Mouse (Mus musculus): ENCODE data around the gene Gm10961. TPM values are rescaled to one million over a fixed set of nuclear protein-coding genes. Genes with fewer than 3 reads are reported as not detected.

Gene Gm10961
- polyA plus RNA-seq, 1 experiment from 2014 or later: not detected

GRCm38 (mm10) chr3:107594662-107595263, 36.4 kb upstream of the Gm10961 start, which contains the start of gene Alx3:
Gene Alx3 (plus strand): TSS chr3:107595031.
- H3K4me1 ChIP-seq (replicated peaks; ENCODE audit: control insufficient read depth, insufficient read depth, low read length): peaks cover 4% of the 10 kb centered on the region
- no peaks in the 10 kb centered on the region for H3K9me3 ChIP-seq (ENCODE audit: control insufficient read depth, low read length)
- H3K4me3 ChIP-seq (ENCODE audit: low read depth, low read length): peak within 1 kb of the TSS; percentile 31
- H3K27ac ChIP-seq (ENCODE audit: low read depth): no peak within 1 kb of the TSS
- H3K9ac ChIP-seq (ENCODE audit: low read length): no peak within 1 kb of the TSS
- peak; percentile 62 for DNase-seq (ENCODE audit: low spot score)
- H3K4me2 ChIP-seq (ENCODE audit: low read length): peak within 1 kb of the TSS; percentile 57
- H3K27me3 ChIP-seq (replicated peaks; ENCODE audit: control insufficient read depth, insufficient read depth, low read length): peaks cover 92% of the 10 kb centered on the region
- 2% methylated on average over 41 of the region's 46 CpGs for WGBS
- peak; percentile 48; the same call in 1 of the 2 replicates for ATAC-seq (replicated peaks; ENCODE audit: low FRiP score, low TSS enrichment, low read depth)
- H3K36me3 ChIP-seq (ENCODE audit: control insufficient read depth, insufficient read depth, low read length): no peaks in the 10 kb centered on the region

GRCm38 (mm10) chr3:107595264-107595937, 35.7 kb upstream of the Gm10961 start:
- Histone ChIP-seq H3K9ac (ENCODE audit: low read length) (no peak overlapping the region), H3K9me3 (ENCODE audit: control insufficient read depth, low read length) (no peaks in the 10 kb centered on the region), H3K27ac (ENCODE audit: low read depth) (no peak overlapping the region), H3K4me1 (replicated peaks; ENCODE audit: control insufficient read depth, insufficient read depth, low read length) (peaks cover 4% of the 10 kb centered on the region), H3K4me3 (ENCODE audit: low read depth, low read length) (peak overlapping the region; percentile 31), H3K36me3 (ENCODE audit: control insufficient read depth, insufficient read depth, low read length) (no peaks in the 10 kb centered on the region), H3K27me3 (replicated peaks; ENCODE audit: control insufficient read depth, insufficient read depth, low read length) (peaks cover 93% of the 10 kb centered on the region), H3K4me2 (ENCODE audit: low read length) (peak overlapping the region; percentile 57)
- DNase-seq (ENCODE audit: low spot score): peak; percentile 83
- WGBS: 1% methylated on average over 46 of the region's 50 CpGs
- ATAC-seq (replicated peaks; ENCODE audit: low FRiP score, low TSS enrichment, low read depth): peak; percentile 55

GRCm38 (mm10) chr3:107595938-107596461, 35.1 kb upstream of the Gm10961 start:
- peaks cover 96% of the 10 kb centered on the region for H3K27me3 ChIP-seq (replicated peaks; ENCODE audit: control insufficient read depth, insufficient read depth, low read length)
- no peaks in the 10 kb centered on the region for H3K36me3 ChIP-seq (ENCODE audit: control insufficient read depth, insufficient read depth, low read length)
- no peak overlapping the region for H3K27ac ChIP-seq (ENCODE audit: low read depth)
- no peak overlapping the region for H3K9ac ChIP-seq (ENCODE audit: low read length)
- ATAC-seq (replicated peaks; ENCODE audit: low FRiP score, low TSS enrichment, low read depth): no peak
- H3K4me3 ChIP-seq (ENCODE audit: low read depth, low read length): 0 out of 2 replicates have a peak overlapping the region, but pooled peaks have one; percentile 31
- H3K4me1 ChIP-seq (replicated peaks; ENCODE audit: control insufficient read depth, insufficient read depth, low read length): peaks cover 4% of the 10 kb centered on the region
- H3K9me3 ChIP-seq (ENCODE audit: control insufficient read depth, low read length): no peaks in the 10 kb centered on the region
- H3K4me2 ChIP-seq (ENCODE audit: low read length): no peak overlapping the region
- DNase-seq (ENCODE audit: low spot score): peak; percentile 85
- 1% methylated on average over 34 of the region's 34 CpGs for WGBS

GRCm38 (mm10) chr3:107596559-107596958, 34.6 kb upstream of the Gm10961 start:
- no peaks in the 10 kb centered on the region for H3K36me3 ChIP-seq (ENCODE audit: control insufficient read depth, insufficient read depth, low read length)
- no peak overlapping the region for H3K9ac ChIP-seq (ENCODE audit: low read length)
- under 1% methylated on average over 26 of the region's 26 CpGs for WGBS
- peaks cover 97% of the 10 kb centered on the region for H3K27me3 ChIP-seq (replicated peaks; ENCODE audit: control insufficient read depth, insufficient read depth, low read length)
- H3K4me2 ChIP-seq (ENCODE audit: low read length): no peak overlapping the region
- no peaks in the 10 kb centered on the region for H3K9me3 ChIP-seq (ENCODE audit: control insufficient read depth, low read length)
- no peak overlapping the region for H3K27ac ChIP-seq (ENCODE audit: low read depth)
- no peak overlapping the region for H3K4me3 ChIP-seq (ENCODE audit: low read depth, low read length)
- ATAC-seq (replicated peaks; ENCODE audit: low FRiP score, low TSS enrichment, low read depth) (no peak), DNase-seq (ENCODE audit: low spot score) (peak; percentile 91)
- peaks cover 4% of the 10 kb centered on the region for H3K4me1 ChIP-seq (replicated peaks; ENCODE audit: control insufficient read depth, insufficient read depth, low read length)

GRCm38 (mm10) chr3:107597134-107597533, 34.0 kb upstream of the Gm10961 start:
- H3K36me3 ChIP-seq (ENCODE audit: control insufficient read depth, insufficient read depth, low read length): no peaks in the 10 kb centered on the region
- H3K9me3 ChIP-seq (ENCODE audit: control insufficient read depth, low read length): no peaks in the 10 kb centered on the region
- DNase-seq (ENCODE audit: low spot score) (peak; percentile 66), ATAC-seq (replicated peaks; ENCODE audit: low FRiP score, low TSS enrichment, low read depth) (no peak)
- no peak overlapping the region for H3K4me2 ChIP-seq (ENCODE audit: low read length)
- H3K27me3 ChIP-seq (replicated peaks; ENCODE audit: control insufficient read depth, insufficient read depth, low read length): peaks cover 93% of the 10 kb centered on the region
- no peak overlapping the region for H3K9ac ChIP-seq (ENCODE audit: low read length)
- H3K27ac ChIP-seq (ENCODE audit: low read depth): no peak overlapping the region
- no peak overlapping the region for H3K4me3 ChIP-seq (ENCODE audit: low read depth, low read length)
- H3K4me1 ChIP-seq (replicated peaks; ENCODE audit: control insufficient read depth, insufficient read depth, low read length): peaks cover 4% of the 10 kb centered on the region
- 1% methylated on average over 21 of the region's 24 CpGs for WGBS

- peaks cover 86% of the 10 kb centered on the region for H3K27me3 ChIP-seq (replicated peaks; ENCODE audit: control insufficient read depth, insufficient read depth, low read length)
- H3K9me3 ChIP-seq (ENCODE audit: control insufficient read depth, low read length): no peaks in the 10 kb centered on the region
- WGBS: 7% methylated on average over 22 of the region's 22 CpGs
- DNase-seq (ENCODE audit: low spot score) (peak; percentile 75), ATAC-seq (replicated peaks; ENCODE audit: low FRiP score, low TSS enrichment, low read depth) (no peak)
- H3K9ac ChIP-seq (ENCODE audit: low read length): no peak overlapping the region
- H3K4me3 ChIP-seq (ENCODE audit: low read depth, low read length): no peak overlapping the region
- H3K27ac ChIP-seq (ENCODE audit: low read depth): no peak overlapping the region
- H3K4me2 ChIP-seq (ENCODE audit: low read length): no peak overlapping the region
- H3K36me3 ChIP-seq (ENCODE audit: control insufficient read depth, insufficient read depth, low read length): no peaks in the 10 kb centered on the region
- peaks cover 4% of the 10 kb centered on the region for H3K4me1 ChIP-seq (replicated peaks; ENCODE audit: control insufficient read depth, insufficient read depth, low read length)
Measured at GRCm38 (mm10) chr3:107597586-107598389, 33.3 kb upstream of the Gm10961 start.

GRCm38 (mm10) chr3:107600127-107600526, 31.0 kb upstream of the Gm10961 start:
- Histone ChIP-seq H3K27me3 (replicated peaks; ENCODE audit: control insufficient read depth, insufficient read depth, low read length) (peaks cover 66% of the 10 kb centered on the region), H3K4me3 (ENCODE audit: low read depth, low read length) (no peak overlapping the region), H3K9ac (ENCODE audit: low read length) (no peak overlapping the region), H3K4me2 (ENCODE audit: low read length) (no peak overlapping the region), H3K4me1 (replicated peaks; ENCODE audit: control insufficient read depth, insufficient read depth, low read length) (peaks cover 2% of the 10 kb centered on the region), H3K9me3 (ENCODE audit: control insufficient read depth, low read length) (no peaks in the 10 kb centered on the region), H3K27ac (ENCODE audit: low read depth) (no peak overlapping the region), H3K36me3 (ENCODE audit: control insufficient read depth, insufficient read depth, low read length) (no peaks in the 10 kb centered on the region)
- DNase-seq (ENCODE audit: low spot score) (no peak), ATAC-seq (replicated peaks; ENCODE audit: low FRiP score, low TSS enrichment, low read depth) (no peak)
- 33% methylated on average over 5 of the region's 6 CpGs for WGBS

- H3K4me1 ChIP-seq (replicated peaks; ENCODE audit: control insufficient read depth, insufficient read depth, low read length): no peaks in the 10 kb centered on the region
- H3K9me3 ChIP-seq (ENCODE audit: control insufficient read depth, low read length): no peaks in the 10 kb centered on the region
- ATAC-seq (replicated peaks; ENCODE audit: low FRiP score, low TSS enrichment, low read depth): 0 out of 2 replicates have a peak, but pooled peaks have one; percentile 38
- no peak overlapping the region for H3K9ac ChIP-seq (ENCODE audit: low read length)
- no peak overlapping the region for H3K27ac ChIP-seq (ENCODE audit: low read depth)
- 8% methylated on average over 4 of the region's 4 CpGs for WGBS
- peak; percentile 80 for DNase-seq (ENCODE audit: low spot score)
- no peak overlapping the region for H3K4me3 ChIP-seq (ENCODE audit: low read depth, low read length)
- H3K27me3 ChIP-seq (replicated peaks; ENCODE audit: control insufficient read depth, insufficient read depth, low read length): peaks cover 17% of the 10 kb centered on the region
- no peak overlapping the region for H3K4me2 ChIP-seq (ENCODE audit: low read length)
- no peaks in the 10 kb centered on the region for H3K36me3 ChIP-seq (ENCODE audit: control insufficient read depth, insufficient read depth, low read length)
Measured at GRCm38 (mm10) chr3:107605304-107605703, 25.8 kb upstream of the Gm10961 start.

All from intestine, embryonic 14.5 days (tissue).